Mouse (Mus musculus): ENCODE measurements around the gene Syngr2. TPM values are rescaled to one million over a fixed set of nuclear protein-coding genes. Genes with fewer than 3 reads are reported as not detected.
"Not testable (repeated sequence)": the region's sequence is repeated elsewhere in the genome, so short reads cannot be mapped to it uniquely, and the experiment has no call there.

Syngr2 gene
- polyA plus RNA-seq, 1 experiment from 2014 or later: 15.0 TPM

DNA sequence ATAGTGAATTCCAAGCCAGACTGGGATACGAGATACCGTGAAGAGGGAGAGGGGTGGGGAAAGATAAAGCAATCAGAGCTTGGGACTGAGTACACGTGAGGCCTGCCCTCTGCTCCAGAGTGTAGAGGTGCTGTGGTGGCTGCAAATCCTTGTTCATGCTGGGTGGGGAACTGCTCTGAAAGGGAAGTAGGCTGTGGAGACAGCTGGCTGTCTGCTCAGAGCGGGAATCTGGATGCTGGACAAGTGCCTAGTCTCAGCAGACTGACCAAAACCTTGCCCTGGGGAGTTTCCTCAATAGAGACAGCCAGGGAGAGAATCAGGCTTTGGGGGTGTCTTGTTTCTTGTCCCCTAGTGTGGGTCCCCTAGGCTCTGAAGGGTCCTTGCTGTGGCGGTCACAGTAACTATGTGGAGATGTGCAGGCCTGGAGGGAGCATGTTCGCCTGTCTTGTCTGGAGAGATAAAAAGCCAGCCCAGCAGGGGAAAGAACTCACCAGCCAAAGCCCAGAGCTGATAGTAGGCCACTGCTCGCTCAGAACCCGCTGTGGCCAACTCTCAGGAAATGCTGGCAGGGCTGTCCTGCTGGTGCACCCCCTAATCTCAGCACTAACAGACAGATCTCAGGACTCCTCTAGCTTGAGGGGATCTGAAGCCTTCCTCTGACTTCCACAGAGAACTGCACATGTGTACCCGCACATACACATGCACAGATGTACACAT, 19.6 kb downstream of the Syngr2 start:
- H3K27me3 ChIP-seq: no peaks in the 10 kb centered on the region
- H3K9ac ChIP-seq (replicated peaks): no peak overlapping the region
- peak overlapping the region; percentile 39; the same call in 1 of the 2 replicates for H3K27ac ChIP-seq
- no peak overlapping the region for H3K4me3 ChIP-seq (replicated peaks)
- ATAC-seq: no peak
- no peaks in the 10 kb centered on the region for H3K9me3 ChIP-seq
- no peak overlapping the region for H3K4me2 ChIP-seq (replicated peaks)
- WGBS: 50% methylated on average over 9 of the region's 9 CpGs
- H3K4me1 ChIP-seq (replicated peaks): peaks cover 60% of the 10 kb centered on the region
- no peaks in the 10 kb centered on the region for H3K36me3 ChIP-seq

- Histone ChIP-seq H3K27me3 (no peaks in the 10 kb centered on the region), H3K9ac (replicated peaks) (no peak overlapping the region), H3K9me3 (no peaks in the 10 kb centered on the region), H3K36me3 (no peaks in the 10 kb centered on the region), H3K27ac (no peak overlapping the region), H3K4me1 (replicated peaks) (peaks cover 54% of the 10 kb centered on the region), H3K4me3 (replicated peaks) (no peak overlapping the region), H3K4me2 (replicated peaks) (no peak overlapping the region)
- ATAC-seq: no peak
- 93% methylated on average over 2 of the region's 2 CpGs for WGBS
Observed at GRCm38 (mm10) chr11:117829671-117830215, 20.3 kb downstream of the Syngr2 start.

DNA sequence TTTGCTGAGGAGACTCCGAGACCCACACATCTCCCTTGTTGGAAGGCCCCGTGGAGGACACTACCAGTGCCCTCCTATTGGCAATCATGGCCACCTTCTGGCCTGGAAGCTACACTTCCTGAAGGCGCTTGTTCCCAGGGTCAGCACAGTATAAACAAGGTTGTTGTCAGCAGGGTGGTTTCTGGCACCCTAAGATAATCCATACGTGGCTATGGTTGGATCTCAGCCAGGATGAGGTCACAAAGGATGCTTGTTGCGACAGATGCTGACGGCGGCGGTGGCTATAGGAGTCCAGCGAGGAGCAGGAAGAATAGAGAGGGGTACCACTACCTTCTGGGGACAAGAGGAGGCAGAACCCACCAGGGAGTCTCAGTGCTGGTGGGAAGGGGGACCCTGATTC, 20.9 kb downstream of the Syngr2 start:
- no peaks in the 10 kb centered on the region for H3K9me3 ChIP-seq
- no peak overlapping the region for H3K4me3 ChIP-seq (replicated peaks)
- no peak overlapping the region for H3K27ac ChIP-seq
- H3K4me1 ChIP-seq (replicated peaks): peaks cover 47% of the 10 kb centered on the region
- no peaks in the 10 kb centered on the region for H3K27me3 ChIP-seq
- ATAC-seq: no peak
- 84% methylated on average over 9 of the region's 9 CpGs for WGBS
- no peaks in the 10 kb centered on the region for H3K36me3 ChIP-seq
- H3K4me2 ChIP-seq (replicated peaks): no peak overlapping the region
- H3K9ac ChIP-seq (replicated peaks): no peak overlapping the region

GRCm38 (mm10) chr11:117832086-117832969, 22.9 kb downstream of the Syngr2 start:
- peak; percentile 84 for ATAC-seq
- 0 out of 2 replicates have a peak overlapping the region, but pooled peaks have one; percentile 29 for H3K9ac ChIP-seq (replicated peaks)
- H3K4me3 ChIP-seq (replicated peaks): peak overlapping the region; percentile 36
- H3K27ac ChIP-seq: no peak overlapping the region; the same call in 1 of the 2 replicates
- H3K4me2 ChIP-seq (replicated peaks): peak overlapping the region; percentile 56
- 18% methylated on average over 28 of the region's 28 CpGs for WGBS
- H3K27me3 ChIP-seq: no peaks in the 10 kb centered on the region
- H3K36me3 ChIP-seq: no peaks in the 10 kb centered on the region
- H3K4me1 ChIP-seq (replicated peaks): peaks cover 32% of the 10 kb centered on the region
- no peaks in the 10 kb centered on the region for H3K9me3 ChIP-seq

- ATAC-seq; H3K9me3 ChIP-seq; H3K4me3 ChIP-seq (replicated peaks); H3K9ac ChIP-seq (replicated peaks); H3K27me3 ChIP-seq; H3K36me3 ChIP-seq; H3K4me2 ChIP-seq (replicated peaks); H3K27ac ChIP-seq: not testable (repeated sequence)
- WGBS: 89% methylated on average over 5 of the region's 6 CpGs
- peaks cover 21% of the 10 kb centered on the region for H3K4me1 ChIP-seq (replicated peaks)
Observed at GRCm38 (mm10) chr11:117833509-117833908, 24.0 kb downstream of the Syngr2 start.

- Histone ChIP-seq H3K36me3 (no peaks in the 10 kb centered on the region), H3K4me3 (replicated peaks) (no peak overlapping the region), H3K9ac (replicated peaks) (no peak overlapping the region), H3K9me3 (no peaks in the 10 kb centered on the region), H3K4me1 (replicated peaks) (peaks cover 15% of the 10 kb centered on the region), H3K4me2 (replicated peaks) (no peak overlapping the region), H3K27ac (no peak overlapping the region), H3K27me3 (no peaks in the 10 kb centered on the region)
- 94% methylated on average over 8 of the region's 8 CpGs for WGBS
- no peak for ATAC-seq
Observed at GRCm38 (mm10) chr11:117834086-117834485, 24.6 kb downstream of the Syngr2 start.

GRCm38 (mm10) chr11:117836306-117836705, 26.8 kb downstream of the Syngr2 start:
- no peaks in the 10 kb centered on the region for H3K27me3 ChIP-seq
- H3K4me2 ChIP-seq (replicated peaks): peak overlapping the region; percentile 38
- no peaks in the 10 kb centered on the region for H3K9me3 ChIP-seq
- H3K4me1 ChIP-seq (replicated peaks): peaks cover 13% of the 10 kb centered on the region
- H3K36me3 ChIP-seq: no peaks in the 10 kb centered on the region
- WGBS: 26% methylated on average over 13 of the region's 13 CpGs
- no peak for ATAC-seq
- no peak overlapping the region for H3K9ac ChIP-seq (replicated peaks)
- H3K4me3 ChIP-seq (replicated peaks): 0 out of 2 replicates have a peak overlapping the region, but pooled peaks have one; percentile 12
- H3K27ac ChIP-seq: no peak overlapping the region

DNA sequence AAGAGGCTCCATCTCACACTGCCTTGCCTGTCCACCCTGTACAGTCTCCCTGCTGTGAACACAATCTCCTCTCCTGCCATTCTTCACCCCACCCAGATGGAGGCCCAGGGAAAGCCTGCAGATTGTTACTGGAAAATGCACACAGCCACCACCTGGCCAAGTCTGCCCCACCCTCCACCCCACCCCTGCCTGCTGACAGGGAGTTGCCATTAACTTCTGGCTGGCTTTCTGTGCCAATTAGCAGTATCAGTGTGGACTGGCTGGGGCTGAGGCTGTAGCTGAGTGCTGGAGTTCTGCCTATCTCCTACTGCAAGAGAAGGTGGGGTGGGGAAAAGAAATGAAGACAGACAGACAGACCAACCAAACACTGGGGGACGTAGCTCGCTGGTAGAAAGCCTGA, 29.1 kb downstream of the Syngr2 start:
- H3K27ac ChIP-seq: no peak overlapping the region
- 0 out of 2 replicates have a peak, but pooled peaks cover 2% of the 10 kb centered on the region for H3K4me1 ChIP-seq (replicated peaks)
- H3K9me3 ChIP-seq: no peaks in the 10 kb centered on the region
- H3K9ac ChIP-seq (replicated peaks): no peak overlapping the region
- no peak for ATAC-seq
- no peak overlapping the region for H3K4me2 ChIP-seq (replicated peaks)
- no peak overlapping the region for H3K4me3 ChIP-seq (replicated peaks)
- no peaks in the 10 kb centered on the region for H3K27me3 ChIP-seq
- no peaks in the 10 kb centered on the region for H3K36me3 ChIP-seq
- WGBS: 85% methylated on average over 2 of the region's 2 CpGs

DNA sequence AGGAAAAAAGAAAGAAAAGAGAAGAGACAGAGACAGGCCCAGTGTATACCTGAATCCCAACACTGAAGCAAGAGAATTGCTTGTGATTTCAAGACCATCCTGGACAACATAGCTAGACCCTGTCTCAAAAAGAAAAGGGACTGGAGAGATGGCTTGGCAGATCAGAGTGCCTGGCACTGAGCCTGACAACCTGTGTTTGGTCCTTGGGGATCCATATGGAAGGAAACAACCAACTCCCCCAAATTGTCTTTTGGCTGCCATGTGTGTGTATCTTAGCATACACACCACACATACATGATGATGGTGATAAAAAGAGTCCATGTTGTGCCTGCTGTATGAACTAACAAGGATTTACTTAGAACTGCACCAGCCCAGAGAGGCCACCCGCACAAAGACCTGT, 29.6 kb downstream of the Syngr2 start:
- Histone ChIP-seq H3K9ac (replicated peaks) (no peak overlapping the region), H3K27me3 (no peaks in the 10 kb centered on the region), H3K36me3 (no peaks in the 10 kb centered on the region), H3K9me3 (no peaks in the 10 kb centered on the region), H3K27ac (no peak overlapping the region), H3K4me2 (replicated peaks) (no peak overlapping the region), H3K4me1 (replicated peaks) (0 out of 2 replicates have a peak, but pooled peaks cover 2% of the 10 kb centered on the region), H3K4me3 (replicated peaks) (no peak overlapping the region)
- 88% methylated on average over 1 of the region's 1 CpGs for WGBS
- ATAC-seq: no peak

DNA sequence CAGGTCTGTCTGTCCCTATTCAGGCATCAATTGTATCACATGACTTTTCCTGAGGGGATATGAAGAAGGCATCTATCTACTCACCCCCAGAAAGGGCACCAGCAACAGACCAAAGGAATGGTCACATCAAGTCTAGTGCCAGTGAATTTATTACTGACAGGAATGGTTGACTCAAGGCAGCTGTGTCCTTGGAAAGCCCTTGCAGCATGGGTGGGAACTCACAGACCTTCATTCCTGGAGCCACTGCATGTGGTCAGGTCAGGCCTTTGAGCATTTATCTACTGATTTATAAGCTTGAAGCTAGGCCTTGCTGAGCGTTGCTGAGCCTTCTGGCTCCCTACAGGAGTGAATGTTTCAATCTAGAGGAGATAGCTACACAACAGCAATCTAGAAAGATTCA, 31.4 kb downstream of the Syngr2 start:
- Histone ChIP-seq H3K27ac (no peak overlapping the region), H3K4me1 (replicated peaks) (0 out of 2 replicates have a peak, but pooled peaks cover 2% of the 10 kb centered on the region), H3K4me3 (replicated peaks) (no peak overlapping the region), H3K4me2 (replicated peaks) (no peak overlapping the region), H3K9ac (replicated peaks) (no peak overlapping the region), H3K36me3 (no peaks in the 10 kb centered on the region), H3K9me3 (no peaks in the 10 kb centered on the region), H3K27me3 (no peaks in the 10 kb centered on the region)
- WGBS: 55% methylated on average over 1 of the region's 1 CpGs
- no peak for ATAC-seq

- no peaks in the 10 kb centered on the region for H3K27me3 ChIP-seq
- no peak overlapping the region for H3K27ac ChIP-seq
- H3K9me3 ChIP-seq: no peaks in the 10 kb centered on the region
- no peak for ATAC-seq
- no peak overlapping the region for H3K9ac ChIP-seq (replicated peaks)
- H3K36me3 ChIP-seq: no peaks in the 10 kb centered on the region
- WGBS: 87% methylated on average over 2 of the region's 2 CpGs
- H3K4me1 ChIP-seq (replicated peaks): peaks cover 9% of the 10 kb centered on the region
- no peak overlapping the region for H3K4me3 ChIP-seq (replicated peaks)
- H3K4me2 ChIP-seq (replicated peaks): no peak overlapping the region
Observed at GRCm38 (mm10) chr11:117843434-117843833, 34.0 kb downstream of the Syngr2 start.

DNA sequence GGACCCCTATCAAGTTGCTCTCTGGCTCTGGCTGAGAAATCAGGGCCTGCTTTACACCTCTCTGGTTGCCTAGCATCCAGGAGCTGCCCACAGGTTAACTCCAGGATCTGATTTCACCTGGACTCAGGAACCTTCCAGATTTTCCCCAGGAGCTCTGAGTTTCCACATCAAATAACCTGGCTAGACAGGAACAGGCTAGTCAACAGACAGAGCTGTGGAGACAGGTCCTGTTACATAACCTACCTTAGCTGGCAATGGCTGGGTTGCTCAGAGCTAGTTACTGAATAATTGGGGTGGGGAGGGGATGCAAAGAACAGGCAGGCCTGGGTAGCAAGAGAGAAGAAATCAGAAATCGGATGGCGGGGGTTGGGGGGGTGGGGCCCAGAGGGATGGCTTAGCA, 35.5 kb downstream of the Syngr2 start:
- Histone ChIP-seq H3K9ac (replicated peaks) (no peak overlapping the region), H3K9me3 (no peaks in the 10 kb centered on the region), H3K27ac (no peak overlapping the region), H3K4me2 (replicated peaks) (no peak overlapping the region), H3K36me3 (no peaks in the 10 kb centered on the region), H3K4me1 (replicated peaks) (peaks cover 19% of the 10 kb centered on the region), H3K27me3 (no peaks in the 10 kb centered on the region), H3K4me3 (replicated peaks) (no peak overlapping the region)
- ATAC-seq: no peak
- 71% methylated on average over 2 of the region's 2 CpGs for WGBS
